Mouse (Mus musculus): ENCODE measurements around the gene Tbc1d13.

DNA sequence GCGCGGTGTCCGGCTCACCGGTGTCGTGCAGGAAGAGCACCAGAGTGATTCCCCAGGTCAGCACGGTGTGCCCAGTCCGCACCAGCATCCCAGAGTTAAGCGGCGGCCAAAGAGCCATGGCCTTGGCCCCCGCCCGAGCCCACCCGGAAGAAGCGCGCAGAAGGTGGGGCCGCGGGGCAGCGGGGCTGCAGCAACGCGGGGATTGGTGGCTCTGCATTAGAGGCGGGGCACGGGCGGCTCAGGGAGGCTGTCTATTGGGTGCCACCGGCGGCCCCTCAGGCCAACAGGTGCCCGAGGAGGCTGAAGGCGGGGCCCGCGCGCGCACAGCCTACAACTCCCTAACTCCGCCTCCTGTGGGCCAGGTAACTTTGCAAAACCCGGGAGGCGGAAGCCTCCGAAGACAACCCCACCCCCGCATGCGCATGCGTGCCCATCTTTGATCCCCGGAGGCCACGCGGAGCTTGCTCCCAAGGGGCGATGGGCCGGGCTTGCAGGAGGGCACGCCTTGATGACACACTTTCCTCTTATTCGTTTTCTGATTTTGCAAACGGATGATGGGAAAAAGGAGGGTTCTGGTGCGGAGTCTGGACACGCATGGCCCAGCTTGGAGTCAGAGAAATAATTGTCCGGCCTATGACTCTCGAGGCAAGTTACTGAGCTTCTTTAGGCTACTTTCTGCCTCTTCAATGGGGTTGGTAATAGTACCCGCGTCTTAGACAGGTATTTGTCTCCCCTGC, 39.9 kb upstream of the Tbc1d13 start, which contains the start of gene Zdhhc12:
- no peak for TF ChIP-seq CTCF (conservative IDR thresholded peaks at IDR 0.05; ENCODE audit: low read length)
- TF ChIP-seq POU5F1 (IDR thresholded peaks at IDR 0.05; ENCODE audit: borderline replicate concordance, low read length) = no peak
- no peak for TF ChIP-seq NANOG (IDR thresholded peaks at IDR 0.05; ENCODE audit: borderline replicate concordance, low read length)
